Mouse (Mus musculus): ENCODE results near the gene Rbks.

- TF ChIP-seq CTCF (IDR thresholded peaks at IDR 0.05): no peak
- TF ChIP-seq EP300 (IDR thresholded peaks at IDR 0.05): no peak
Measured at GRCm38 (mm10) chr5:31686040-31686439, 11.4 kb downstream of the Rbks start.
